Mouse (Mus musculus): ENCODE data around the gene Tcl1. TPM values are rescaled to one million over a fixed set of nuclear protein-coding genes. Genes with fewer than 3 reads are reported as not detected.

Gene Tcl1
- not detected in 2 replicates for polyA plus RNA-seq (2011; ENCODE audit: insufficient read length, low read depth, missing spikeins)

- no peaks in the 10 kb centered on the region for H3K4me1 ChIP-seq (ENCODE audit: control insufficient read depth, insufficient read depth, low read length)
- TF ChIP-seq POLR2A (IDR thresholded peaks at IDR 0.05; ENCODE audit: low read depth, low read length): no peak
- no peak for TF ChIP-seq CTCF (IDR thresholded peaks at IDR 0.05; ENCODE audit: borderline replicate concordance, insufficient read depth, low read length)
- H3K4me3 ChIP-seq (ENCODE audit: insufficient read depth, low read length): no peak within 1 kb of the TSS
- no peak within 1 kb of the TSS for H3K27ac ChIP-seq (ENCODE audit: insufficient read depth, low read length)
These were observed at the start of gene Tcl1 for GRCm38 (mm10) chr12:105222601-105223319. Tcl1 (minus strand) TSS chr12:105222793.

GRCm38 (mm10) chr12:105271016-105271965 lies 48.7 kb upstream of the Tcl1 start:
- TF ChIP-seq POLR2A (IDR thresholded peaks at IDR 0.05; ENCODE audit: low read depth, low read length) (no peak), CTCF (IDR thresholded peaks at IDR 0.05; ENCODE audit: borderline replicate concordance, insufficient read depth, low read length) (no peak)
- Histone ChIP-seq H3K4me1 (ENCODE audit: control insufficient read depth, insufficient read depth, low read length) (no peaks in the 10 kb centered on the region), H3K4me3 (ENCODE audit: insufficient read depth, low read length) (no peak overlapping the region), H3K27ac (ENCODE audit: insufficient read depth, low read length) (no peak overlapping the region)

- no peaks in the 10 kb centered on the region for H3K4me1 ChIP-seq (ENCODE audit: control insufficient read depth, insufficient read depth, low read length)
- no peak for TF ChIP-seq POLR2A (IDR thresholded peaks at IDR 0.05; ENCODE audit: low read depth, low read length)
- TF ChIP-seq CTCF (IDR thresholded peaks at IDR 0.05; ENCODE audit: borderline replicate concordance, insufficient read depth, low read length): no peak
- H3K27ac ChIP-seq (ENCODE audit: insufficient read depth, low read length): no peak overlapping the region
- no peak overlapping the region for H3K4me3 ChIP-seq (ENCODE audit: insufficient read depth, low read length)
These were observed 44.5 kb upstream of the Tcl1 start for GRCm38 (mm10) chr12:105267076-105267475.

- no peaks in the 10 kb centered on the region for H3K4me1 ChIP-seq (ENCODE audit: control insufficient read depth, insufficient read depth, low read length)
- no peak for TF ChIP-seq POLR2A (IDR thresholded peaks at IDR 0.05; ENCODE audit: low read depth, low read length)
- no peak for TF ChIP-seq CTCF (IDR thresholded peaks at IDR 0.05; ENCODE audit: borderline replicate concordance, insufficient read depth, low read length)
- no peak overlapping the region for H3K4me3 ChIP-seq (ENCODE audit: insufficient read depth, low read length)
- H3K27ac ChIP-seq (ENCODE audit: insufficient read depth, low read length): no peak overlapping the region
These were observed 43.5 kb upstream of the Tcl1 start for GRCm38 (mm10) chr12:105266096-105266495.

- TF ChIP-seq POLR2A (IDR thresholded peaks at IDR 0.05; ENCODE audit: low read depth, low read length): no peak
- TF ChIP-seq CTCF (IDR thresholded peaks at IDR 0.05; ENCODE audit: borderline replicate concordance, insufficient read depth, low read length): no peak
- Histone ChIP-seq H3K27ac (ENCODE audit: insufficient read depth, low read length) (no peak overlapping the region), H3K4me1 (ENCODE audit: control insufficient read depth, insufficient read depth, low read length) (no peaks in the 10 kb centered on the region), H3K4me3 (ENCODE audit: insufficient read depth, low read length) (no peak overlapping the region)
These were observed 36.6 kb upstream of the Tcl1 start for GRCm38 (mm10) chr12:105259221-105259620.

- TF ChIP-seq POLR2A (IDR thresholded peaks at IDR 0.05; ENCODE audit: low read depth, low read length): no peak
- no peak for TF ChIP-seq CTCF (IDR thresholded peaks at IDR 0.05; ENCODE audit: borderline replicate concordance, insufficient read depth, low read length)
- Histone ChIP-seq H3K4me1 (ENCODE audit: control insufficient read depth, insufficient read depth, low read length) (no peaks in the 10 kb centered on the region), H3K4me3 (ENCODE audit: insufficient read depth, low read length) (no peak overlapping the region), H3K27ac (ENCODE audit: insufficient read depth, low read length) (no peak overlapping the region)
These were observed 36.2 kb upstream of the Tcl1 start for GRCm38 (mm10) chr12:105258787-105259186.

- TF ChIP-seq CTCF (IDR thresholded peaks at IDR 0.05; ENCODE audit: borderline replicate concordance, insufficient read depth, low read length) (no peak), POLR2A (IDR thresholded peaks at IDR 0.05; ENCODE audit: low read depth, low read length) (no peak)
- no peak overlapping the region for H3K27ac ChIP-seq (ENCODE audit: insufficient read depth, low read length)
These were observed 31.2 kb upstream of the Tcl1 start for GRCm38 (mm10) chr12:105253796-105254195.

GRCm38 (mm10) chr12:105248763-105249233 lies 26.2 kb upstream of the Tcl1 start:
- Histone ChIP-seq H3K4me1 (ENCODE audit: control insufficient read depth, insufficient read depth, low read length) (no peaks in the 10 kb centered on the region), H3K4me3 (ENCODE audit: insufficient read depth, low read length) (no peak overlapping the region), H3K27ac (ENCODE audit: insufficient read depth, low read length) (no peak overlapping the region)
- TF ChIP-seq CTCF (IDR thresholded peaks at IDR 0.05; ENCODE audit: borderline replicate concordance, insufficient read depth, low read length) (no peak), POLR2A (IDR thresholded peaks at IDR 0.05; ENCODE audit: low read depth, low read length) (no peak)

More at GRCm38 (mm10) chr12:105253796-105254195, 31.2 kb upstream of the Tcl1 start:
- H3K4me3 ChIP-seq (ENCODE audit: insufficient read depth, low read length): no peak overlapping the region
- no peaks in the 10 kb centered on the region for H3K4me1 ChIP-seq (ENCODE audit: control insufficient read depth, insufficient read depth, low read length)

- TF ChIP-seq CTCF (IDR thresholded peaks at IDR 0.05; ENCODE audit: borderline replicate concordance, insufficient read depth, low read length) (no peak), POLR2A (IDR thresholded peaks at IDR 0.05; ENCODE audit: low read depth, low read length) (no peak)
- H3K4me1 ChIP-seq (ENCODE audit: control insufficient read depth, insufficient read depth, low read length): no peaks in the 10 kb centered on the region
- H3K27ac ChIP-seq (ENCODE audit: insufficient read depth, low read length): no peak overlapping the region
- no peak overlapping the region for H3K4me3 ChIP-seq (ENCODE audit: insufficient read depth, low read length)
These were observed 16.5 kb upstream of the Tcl1 start for GRCm38 (mm10) chr12:105239060-105239459.
